Mouse (Mus musculus) Patski (cell line): ENCODE data around the gene Trim34a. TPM values are rescaled to one million over a fixed set of nuclear protein-coding genes. Genes with fewer than 3 reads are reported as not detected.

ENCODE experiments used
- ATAC-seq: fragments of 100-300 bp; one replicate; pipeline ENCODE4 v1.8.0; 2021
- CTCF ChIA-PET: fragments of 350-600 bp; sonication (Branson Sonifier 250); formaldehyde crosslinking; loops from one replicate; lab custom pipeline; 2022; ENCODE audit warnings: inconsistent platforms; lab: Charles Lee
- POLR2A ChIA-PET: fragments of 350-600 bp; sonication (Branson Sonifier 250); formaldehyde crosslinking; loops from one replicate; lab custom pipeline; 2022; ENCODE audit warnings: antibody characterized with exemption, inconsistent platforms; lab: Charles Lee
- DNase-seq: peaks from one replicate; pipeline ENCODE4 v3.0.0-alpha.2; 2011; ENCODE audit warnings: low read depth, low spot score
- H3K27me3 ChIP-seq: fragments of 371-371 bp; one replicate; pipeline ENCODE4 v1.5.1; 2021
- CTCF ChIP-seq: fragments of 100-300 bp; IDR thresholded peaks from one replicate; pipeline ENCODE4 v1.5.1; 2021
- in situ Hi-C: fragments of 300-500 bp; cut with MboI; formaldehyde crosslinking; loops from 3 replicates; pipeline ENCODE4 v1.11.1; 2018; ENCODE audit warnings: low pct_unique_long_range_greater_than_20kb, mixed read lengths
- polyA plus RNA-seq: library from polyadenylated mRNA; unstranded; gene quantifications from one replicate; pipeline ENCODE4 v1.2.3, GENCODE M21; 2021

Gene Trim34a
- 1.6 TPM for polyA plus RNA-seq

- ChIA-PET CTCF (interaction anchor here (0.8 to 1.0 kb wide), 2 partner anchors 11 to 120 kb away, joined by 3 to 5 read pairs; no protein-coding TSS in a partner anchor), POLR2A (interaction anchor here (0.7 kb wide), 1 partner anchor 1151 kb away, joined by 5 read pairs; no protein-coding TSS in a partner anchor)
- in situ Hi-C loops, result loop anchor here (25.0 kb wide), 1 partner anchor 1557 kb away; the partner anchor contains the start of genes Olfr557 and Trim68
- TF ChIP-seq CTCF, result peak; percentile 58
- DNase-seq, result peak; percentile 19
- ATAC-seq, result peak; percentile 98
- H3K27me3 ChIP-seq, result no peaks in the 10 kb centered on the region
Measured at GRCm38 (mm10) chr7:104244287-104245181, at the start of gene Trim34a. TSS of gene Trim34a (plus strand) at chr7:104244457.

DNA sequence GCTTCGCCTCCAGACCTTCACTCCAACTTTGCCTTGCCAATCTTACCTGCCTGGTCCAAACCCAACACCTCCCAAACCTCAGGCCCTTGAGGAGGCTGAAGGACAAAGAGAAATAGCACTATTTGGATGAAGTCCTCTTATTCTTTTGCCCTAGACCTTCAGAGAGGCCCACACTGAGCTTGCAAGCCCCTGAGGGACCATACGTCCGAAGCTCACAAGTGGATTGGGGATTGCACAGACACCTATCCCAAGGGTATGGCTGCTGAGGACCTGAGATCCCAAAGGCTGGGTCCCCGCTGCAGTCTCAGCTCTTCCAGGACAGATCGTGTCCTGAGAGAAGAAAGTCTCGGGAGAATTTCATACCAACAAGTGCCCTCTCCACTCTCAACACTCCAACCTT lies 48.4 kb upstream of the Trim34a start, which contains the start of gene Olfr649:
TSS of gene Olfr649 (minus strand) at position 101 of the 400 bp plus-strand sequence.
- CTCF ChIA-PET, result interaction anchor here (0.8 kb wide), 1 partner anchor 29 kb away, joined by 3 read pairs; no protein-coding TSS in a partner anchor

DNA sequence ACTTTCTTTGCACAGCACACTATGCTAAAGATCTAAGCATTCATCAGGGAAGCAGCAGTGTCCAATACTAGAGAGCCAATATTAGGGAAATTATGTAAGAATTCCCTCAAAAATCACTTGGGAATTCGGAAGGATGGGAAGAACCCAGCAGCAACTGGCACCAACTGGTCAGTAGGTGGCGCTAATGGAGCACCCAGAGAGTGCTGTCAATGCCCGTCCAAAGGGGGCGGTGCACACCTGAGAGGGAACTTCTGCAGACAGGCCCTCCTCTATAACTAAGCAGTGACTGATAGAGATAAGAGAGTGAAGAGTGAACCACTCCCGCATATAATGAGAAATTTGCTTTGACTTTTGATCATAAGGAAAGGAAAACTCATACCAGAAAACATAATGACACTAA lies 44.4 kb upstream of the Trim34a start:
- in situ Hi-C loops, result loop anchor here (10.0 to 25.0 kb wide), 2 partner anchors 405 to 1312 kb away; partner anchors contain the start of gene Olfr655
- POLR2A ChIA-PET, result no interaction called here

More for the DNA sequence above, 48.4 kb upstream of the Trim34a start, which contains the start of gene Olfr649:
- POLR2A ChIA-PET, result no interaction called here
- DNase-seq (no peak), ATAC-seq (no peak)
- H3K27me3 ChIP-seq, result peaks cover 12% of the 10 kb centered on the region
- in situ Hi-C loops, result no loop called here
- no peak for TF ChIP-seq CTCF

GRCm38 (mm10) chr7:104206197-104206596 lies 38.1 kb upstream of the Trim34a start:
- ChIA-PET POLR2A (no interaction called here), CTCF (no interaction called here)
- in situ Hi-C loops, result loop anchor here (10.0 to 25.0 kb wide), 2 partner anchors 399 to 1306 kb away; partner anchors contain the start of gene Olfr655
- no peak for TF ChIP-seq CTCF
- no peak for DNase-seq
- H3K27me3 ChIP-seq, result no peaks in the 10 kb centered on the region
- ATAC-seq, result no peak

More for the DNA sequence above, 44.4 kb upstream of the Trim34a start:
- peaks cover 4% of the 10 kb centered on the region for H3K27me3 ChIP-seq
- DNase-seq (peak; percentile 4), ATAC-seq (peak; percentile 91)
- peak; percentile 96 for TF ChIP-seq CTCF
- CTCF ChIA-PET, result no interaction called here

GRCm38 (mm10) chr7:104216011-104216535 lies 28.2 kb upstream of the Trim34a start:
- ATAC-seq (no peak), DNase-seq (no peak)
- ChIA-PET CTCF (no interaction called here), POLR2A (no interaction called here)
- in situ Hi-C loops, result loop anchor here (25.0 kb wide), 1 partner anchor 1296 kb away; no protein-coding TSS in a partner anchor
- no peaks in the 10 kb centered on the region for H3K27me3 ChIP-seq
- TF ChIP-seq CTCF, result no peak

DNA sequence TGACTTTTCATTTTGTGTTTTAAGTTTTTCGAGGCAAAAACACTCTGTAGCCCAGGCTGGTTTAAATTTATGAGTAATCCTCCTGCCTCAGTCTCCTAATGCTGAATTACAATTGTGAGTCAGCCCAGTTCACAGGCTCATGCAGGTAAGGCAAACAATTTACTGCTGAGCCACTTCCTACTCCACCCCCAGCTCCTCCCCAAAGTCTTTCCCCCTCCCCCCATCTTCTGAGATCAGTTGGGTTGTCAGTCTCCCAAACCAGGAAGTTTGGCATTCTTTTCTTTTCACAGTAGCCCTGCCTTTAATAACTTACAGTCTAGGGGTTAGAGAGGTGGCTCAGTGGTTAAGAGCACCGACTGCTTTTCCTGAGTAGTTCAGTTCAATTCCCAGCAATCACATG lies 26.4 kb upstream of the Trim34a start:
- ChIA-PET POLR2A (no interaction called here), CTCF (no interaction called here)
- TF ChIP-seq CTCF, result no peak
- DNase-seq (no peak), ATAC-seq (no peak)
- in situ Hi-C loops, result loop anchor here (25.0 kb wide), 1 partner anchor 1294 kb away; no protein-coding TSS in a partner anchor
- no peaks in the 10 kb centered on the region for H3K27me3 ChIP-seq

- ChIA-PET POLR2A (no interaction called here), CTCF (no interaction called here)
- DNase-seq (no peak), ATAC-seq (peak; percentile 39)
- TF ChIP-seq CTCF, result no peak
- in situ Hi-C loops, result loop anchor here (25.0 kb wide), 1 partner anchor 1293 kb away; no protein-coding TSS in a partner anchor
- no peaks in the 10 kb centered on the region for H3K27me3 ChIP-seq
Measured at GRCm38 (mm10) chr7:104218701-104219569, 25.3 kb upstream of the Trim34a start, which contains the start of gene Trim6. TSS of gene Trim6 (plus strand) at chr7:104218793.

- in situ Hi-C loops, result loop anchor here (25.0 kb wide), 1 partner anchor 1544 kb away; the partner anchor contains the start of genes Olfr557 and Trim68
- POLR2A ChIA-PET, result no interaction called here
- CTCF ChIA-PET, result no interaction called here
- TF ChIP-seq CTCF, result peak; percentile 57
- DNase-seq, result no peak
- no peaks in the 10 kb centered on the region for H3K27me3 ChIP-seq
- no peak for ATAC-seq
Measured at GRCm38 (mm10) chr7:104231203-104231602, 13.1 kb upstream of the Trim34a start.

DNA sequence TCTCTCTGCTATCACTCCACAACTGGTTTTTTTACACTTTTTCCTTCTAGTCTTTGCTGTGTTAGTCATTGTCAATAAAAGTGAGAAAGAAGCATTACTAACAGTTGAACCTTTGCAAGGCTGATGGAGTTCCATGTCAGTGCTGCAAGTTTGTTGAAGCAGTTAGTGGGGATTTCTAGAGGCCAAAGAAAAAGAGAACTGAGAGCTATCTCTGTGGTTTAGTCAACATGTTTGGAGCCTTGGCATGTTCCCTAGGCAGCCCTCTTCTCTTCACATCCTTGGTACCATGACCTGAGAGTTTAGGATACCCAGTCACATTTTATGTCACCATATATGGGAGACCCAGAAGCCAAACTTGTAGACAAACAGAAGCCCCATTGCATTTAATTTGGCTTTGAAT lies 3.4 kb upstream of the Trim34a start:
- no peak for DNase-seq
- in situ Hi-C loops, result loop anchor here (25.0 kb wide), 1 partner anchor 1554 kb away; the partner anchor contains the start of genes Olfr557 and Trim68
- no peaks in the 10 kb centered on the region for H3K27me3 ChIP-seq
- no peak for TF ChIP-seq CTCF
- ChIA-PET POLR2A (no interaction called here), CTCF (no interaction called here)
- ATAC-seq, result no peak
